Mouse (Mus musculus): Measurements from ENCODE around the gene Arfgap3.

DNA sequence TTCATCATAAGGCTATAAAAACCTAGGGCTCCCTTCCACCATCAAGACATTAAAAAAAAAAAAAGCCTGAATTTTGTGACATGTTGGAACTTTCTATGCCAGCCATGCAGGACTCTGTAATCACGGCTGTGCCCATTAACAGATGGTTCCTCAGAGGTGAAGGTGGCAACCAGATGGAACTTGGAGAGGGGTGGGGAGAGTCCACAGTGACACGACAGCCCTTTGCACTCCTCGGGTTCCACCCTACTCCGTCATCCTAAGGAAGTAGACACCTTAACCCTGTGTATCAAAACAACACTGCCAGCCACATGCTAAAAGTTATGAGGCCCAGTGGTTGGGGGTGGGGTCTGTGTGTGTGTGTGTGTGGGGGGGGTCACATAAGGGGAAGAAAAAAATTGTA lies 1.3 kb downstream of the Arfgap3 start:
- TF ChIP-seq CTCF (IDR thresholded peaks at IDR 0.05; ENCODE audit: low read depth): no peak
- no peak for TF ChIP-seq EP300 (IDR thresholded peaks at IDR 0.05; ENCODE audit: low read depth)

Data from heart, postnatal 0 days (tissue).